Mouse (Mus musculus): Measurements from ENCODE around the gene Eif1.
"Not testable (repeated sequence)": the region's sequence is repeated elsewhere in the genome, so short reads cannot be mapped to it uniquely, and the experiment has no call there.

Gene Eif1

DNA sequence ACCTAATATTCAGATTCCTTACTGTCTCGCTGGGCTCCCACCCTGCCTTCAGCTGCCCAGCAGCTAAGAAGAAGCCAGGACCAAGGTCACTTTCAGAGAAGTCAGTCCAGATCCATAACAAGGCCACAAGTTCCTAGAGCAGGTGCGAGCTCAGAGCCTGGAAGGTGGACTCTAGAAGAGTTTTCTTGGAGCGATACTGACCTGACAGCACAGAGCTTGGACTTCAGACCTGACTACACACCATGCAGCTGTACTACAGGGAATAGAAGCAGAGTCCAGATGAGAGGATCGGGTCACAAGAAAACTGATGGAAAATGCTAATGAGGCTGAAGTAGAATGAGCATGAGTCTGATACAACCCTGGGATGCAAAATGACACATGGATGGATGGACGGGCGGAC, 6.3 kb upstream of the Eif1 start:
- no peak for DNase-seq (ENCODE audit: low read depth)

DNA sequence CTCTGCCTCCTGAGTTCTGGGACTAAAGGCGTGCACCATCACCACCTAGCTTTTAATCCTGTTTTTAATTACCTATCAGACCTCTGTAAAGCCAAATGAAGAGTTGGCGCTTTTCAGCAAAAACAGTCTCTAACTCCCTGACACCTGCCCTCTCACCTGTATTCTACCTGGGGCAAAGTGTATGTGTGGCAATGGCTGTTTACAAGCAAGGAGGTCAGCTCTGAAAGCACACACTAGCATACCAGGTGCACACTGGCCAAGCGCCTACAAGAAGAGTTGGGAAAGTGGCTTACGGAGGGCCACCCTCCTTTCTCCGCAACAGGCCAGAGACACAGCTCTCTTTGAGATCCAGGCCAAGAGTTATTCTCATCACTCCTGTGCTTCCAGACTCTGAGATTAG, 4.2 kb upstream of the Eif1 start:
- DNase-seq (ENCODE audit: low read depth), result no peak

DNA sequence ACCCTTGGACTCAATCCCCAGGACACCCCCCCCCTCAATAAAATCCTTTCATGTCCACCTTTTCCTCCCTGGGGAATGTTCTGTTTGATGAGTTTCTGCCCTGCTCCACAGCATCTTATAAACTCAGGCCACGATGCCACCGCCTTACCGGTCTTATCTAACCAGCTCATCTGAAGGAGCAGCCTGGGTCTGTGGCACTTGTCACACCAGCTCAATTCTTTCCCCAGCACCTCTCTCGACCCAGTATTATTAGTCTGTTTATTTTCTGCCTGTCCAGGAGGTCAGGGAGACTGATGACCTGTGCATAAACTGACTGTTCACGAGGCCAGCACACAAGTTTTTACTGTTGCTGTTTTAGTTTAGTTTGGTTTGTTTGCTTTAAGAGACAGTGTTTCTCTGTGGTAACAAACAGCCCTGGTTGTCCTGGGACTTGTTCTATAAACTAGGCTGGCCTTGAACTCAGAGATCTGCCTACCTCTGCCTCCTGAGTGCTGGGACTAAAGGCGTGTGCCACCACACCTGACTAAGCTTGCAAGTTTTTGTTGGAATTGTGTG, 1.8 kb upstream of the Eif1 start:
- DNase-seq (ENCODE audit: low read depth), result peak; percentile 13

DNA sequence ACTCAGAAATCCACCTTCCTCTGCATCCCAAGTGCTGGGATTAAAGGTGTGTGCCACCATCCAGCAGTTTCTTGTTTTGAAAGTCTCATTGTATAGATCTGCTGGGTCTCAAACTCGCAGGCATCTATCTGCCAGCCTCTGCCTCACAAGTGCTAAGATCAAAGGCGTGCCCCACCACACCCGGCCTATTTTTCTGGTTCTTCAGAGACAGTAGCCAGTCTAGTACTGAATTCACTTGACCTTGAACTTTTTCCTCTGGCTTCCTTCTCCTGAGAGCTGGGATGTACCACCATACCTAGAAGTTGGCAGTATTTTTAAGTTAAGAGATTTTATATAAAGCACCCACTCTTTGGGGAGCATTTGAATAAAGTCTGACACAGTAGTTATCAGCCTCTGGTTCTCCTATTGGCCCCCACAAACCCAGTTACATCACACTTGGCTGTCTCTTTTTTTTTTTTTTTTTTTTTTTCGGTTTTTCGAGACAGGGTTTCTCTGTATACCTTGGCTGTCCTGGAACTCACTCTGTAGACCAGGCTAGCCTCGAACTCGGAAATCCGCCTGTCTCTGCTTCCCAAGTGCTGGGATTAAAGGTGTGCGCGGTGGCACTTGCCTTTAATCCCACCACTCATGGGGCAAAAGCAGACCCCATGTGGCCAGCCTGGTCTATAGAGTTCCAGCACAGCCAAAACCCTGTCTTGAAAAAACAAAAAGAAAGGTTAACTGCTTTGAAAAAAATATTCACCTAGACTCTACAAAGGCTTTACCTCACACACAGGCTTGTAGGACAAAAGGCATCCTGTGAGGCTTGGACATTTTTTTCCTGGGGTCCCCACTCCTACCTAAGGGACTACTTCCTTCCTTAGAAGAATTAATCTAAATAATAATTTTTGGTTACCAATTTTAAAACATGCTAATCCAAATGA, 895 bp upstream of the Eif1 start:
- DNase-seq (ENCODE audit: low read depth), result peak; percentile 12

DNA sequence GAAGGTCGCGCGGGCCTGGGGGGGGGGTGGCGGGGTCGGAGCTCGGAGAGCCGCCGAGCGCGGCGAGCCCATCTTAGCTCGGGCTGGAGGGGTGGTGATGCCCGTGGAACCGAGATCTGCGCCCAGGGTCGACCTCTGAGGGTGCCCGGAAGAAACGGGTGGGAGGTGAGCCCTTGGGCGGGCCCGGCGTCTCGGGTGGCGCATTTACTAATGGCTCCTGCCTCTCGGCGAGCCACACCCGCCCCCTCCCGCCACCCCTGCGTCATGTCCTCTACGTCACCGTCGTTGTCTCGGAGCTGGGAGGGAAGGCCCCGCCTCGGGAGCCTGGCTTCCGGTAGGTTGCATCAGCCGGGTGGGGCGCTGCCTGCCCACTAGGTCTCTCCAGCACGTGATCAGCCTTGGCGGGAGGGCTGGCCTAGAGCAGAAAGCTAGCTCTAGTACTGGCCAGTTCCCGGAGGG, 516 bp downstream of the Eif1 start:
- DNase-seq (ENCODE audit: low read depth), result peak; percentile 98

DNA sequence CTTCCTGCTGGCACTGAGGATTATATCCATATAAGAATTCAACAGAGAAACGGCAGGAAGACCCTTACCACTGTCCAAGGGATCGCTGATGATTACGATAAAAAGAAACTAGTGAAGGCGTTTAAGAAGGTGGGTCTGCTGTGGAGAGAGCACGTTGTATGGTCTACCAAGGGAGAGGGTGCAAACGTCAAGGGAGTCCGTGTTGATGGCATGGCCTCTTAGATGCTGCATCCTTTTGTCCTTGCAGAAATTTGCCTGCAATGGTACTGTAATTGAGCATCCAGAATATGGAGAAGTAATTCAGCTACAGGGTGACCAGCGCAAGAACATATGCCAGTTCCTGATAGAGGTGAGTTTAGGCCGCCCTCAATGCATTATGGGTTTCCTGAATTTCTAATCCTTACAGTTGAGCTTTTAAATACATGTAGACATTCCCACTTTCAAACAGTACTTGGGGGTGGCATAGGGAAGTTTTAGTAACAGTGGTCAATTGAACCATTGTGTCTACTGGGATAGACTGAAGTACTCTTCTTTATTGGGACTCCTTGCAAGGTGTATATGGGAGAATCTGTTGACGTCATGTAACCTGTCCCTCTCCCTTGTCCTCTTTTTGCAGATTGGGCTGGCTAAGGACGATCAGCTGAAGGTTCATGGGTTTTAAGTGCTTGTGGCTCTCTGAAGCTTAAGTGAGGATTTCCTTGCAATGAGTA, 1.2 kb downstream of the Eif1 start:
- DNase-seq (ENCODE audit: low read depth), result peak; percentile 9

DNA sequence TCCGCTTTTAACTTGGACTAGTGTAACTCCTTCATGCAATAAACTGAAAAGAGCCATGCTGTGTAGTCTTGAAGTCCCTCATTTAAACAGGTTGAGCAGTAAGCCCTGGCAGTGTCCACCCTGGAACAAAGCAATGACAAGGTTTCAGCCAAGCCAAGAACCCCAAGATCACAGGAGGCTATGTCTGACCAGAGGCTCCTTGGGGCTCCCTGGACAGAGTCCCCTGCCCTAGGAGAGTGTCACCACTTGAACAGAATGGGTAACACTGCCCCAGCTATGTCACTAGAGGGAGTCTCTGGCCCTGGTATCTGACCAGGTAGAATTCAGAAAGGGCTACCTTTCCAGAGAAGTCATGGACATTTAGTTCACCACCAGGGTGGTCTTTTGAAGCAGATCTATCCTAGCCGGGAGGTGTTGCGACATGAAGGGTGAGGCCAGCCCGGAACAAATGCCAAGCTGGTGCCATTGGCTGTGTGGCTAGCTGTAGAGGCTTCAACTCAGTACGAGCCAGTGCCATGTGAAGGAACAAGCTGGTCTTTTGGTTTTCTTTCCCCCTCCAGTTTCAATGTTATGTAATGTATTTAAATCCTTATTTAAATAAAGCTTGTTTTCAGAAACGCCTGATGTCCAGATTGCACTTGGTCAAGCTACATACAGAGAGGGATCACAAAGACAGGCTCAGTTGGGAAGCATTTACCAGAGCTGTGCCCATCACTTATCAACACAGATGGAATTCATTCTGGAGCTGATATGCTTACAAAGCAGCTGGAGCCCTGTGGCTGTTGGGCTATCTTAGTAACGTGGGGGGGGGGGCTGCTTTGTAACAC, 2.0 kb downstream of the Eif1 start:
- DNase-seq (ENCODE audit: low read depth), result peak; percentile 32

DNA sequence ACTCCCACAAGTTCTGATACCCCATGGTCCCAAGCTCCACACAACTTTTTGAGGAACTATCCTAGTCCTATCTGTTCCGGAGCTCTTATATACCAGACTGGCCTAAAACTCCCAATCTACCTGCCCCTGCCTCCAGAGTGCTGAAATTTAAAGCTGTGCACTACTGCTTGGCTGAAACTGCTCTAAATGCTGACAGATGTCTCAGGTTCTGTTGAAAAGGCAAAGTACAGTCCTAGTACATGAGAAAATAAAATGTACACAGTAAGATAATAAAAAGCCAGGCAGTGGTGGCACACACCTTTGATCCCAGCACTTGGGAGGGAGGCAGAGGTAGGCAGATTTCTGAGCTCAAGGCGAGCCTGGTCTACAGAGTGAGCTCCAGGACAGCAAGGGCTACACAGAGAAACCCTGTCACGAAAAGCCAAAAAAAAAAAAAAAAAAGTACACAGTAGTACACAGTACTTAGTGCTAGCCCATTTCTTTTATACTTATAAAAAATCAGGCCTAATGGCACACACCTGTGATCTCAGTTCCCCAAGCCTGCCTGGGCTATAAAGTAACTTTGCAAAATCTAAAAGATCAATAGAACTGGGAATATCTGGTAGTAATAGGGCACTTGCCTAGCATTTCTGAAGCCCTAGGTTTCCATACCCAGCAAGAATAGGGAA, 3.0 kb downstream of the Eif1 start:
- peak; percentile 53 for DNase-seq (ENCODE audit: low read depth)

DNA sequence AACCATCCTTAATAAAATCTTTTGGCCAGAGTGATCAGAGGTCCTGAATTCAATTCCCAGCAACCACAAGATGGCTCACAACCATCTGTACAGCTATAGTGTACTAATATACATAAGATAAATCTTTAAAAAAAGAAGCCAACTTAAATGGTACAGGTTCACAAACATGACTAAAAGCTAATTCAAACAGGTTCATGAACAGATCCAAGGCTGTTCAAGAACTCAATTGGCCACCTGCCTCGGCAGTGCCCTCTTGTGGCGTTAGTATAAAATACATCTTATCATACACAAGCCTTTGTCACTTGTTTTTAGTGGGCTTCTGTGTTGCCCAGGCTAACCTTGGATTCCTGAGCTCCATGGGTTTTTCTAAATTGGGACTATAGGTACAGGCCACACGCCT, 3.9 kb downstream of the Eif1 start:
- DNase-seq (ENCODE audit: low read depth), result peak; percentile 88

DNA sequence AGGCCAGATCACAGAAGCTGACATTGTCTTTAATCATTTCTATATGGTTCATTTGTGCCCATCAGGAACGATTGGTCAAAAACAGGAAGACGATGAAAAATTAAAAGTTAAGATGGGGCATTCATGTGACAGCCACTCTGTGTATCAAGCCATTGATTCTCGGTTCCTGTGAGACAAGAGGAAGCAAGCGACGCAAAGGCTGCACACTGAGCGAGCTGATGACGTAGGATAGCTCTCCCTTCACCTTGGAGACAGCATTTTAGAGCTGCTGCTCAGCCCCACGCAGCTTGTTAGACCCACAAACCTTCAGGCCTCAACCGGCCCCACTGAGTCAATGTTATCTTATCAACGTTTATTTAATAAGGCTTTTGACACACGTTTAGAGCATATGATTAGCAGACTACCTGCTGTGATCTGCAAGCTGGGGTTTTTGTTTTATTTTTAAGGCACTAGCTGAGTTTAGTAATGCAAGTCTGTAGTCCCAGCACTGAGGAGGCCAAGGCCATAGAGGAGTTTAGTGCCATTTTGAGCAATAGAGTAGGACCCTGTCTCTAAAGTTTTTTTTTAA, 5.5 kb downstream of the Eif1 start:
- DNase-seq (ENCODE audit: low read depth), result no peak

DNA sequence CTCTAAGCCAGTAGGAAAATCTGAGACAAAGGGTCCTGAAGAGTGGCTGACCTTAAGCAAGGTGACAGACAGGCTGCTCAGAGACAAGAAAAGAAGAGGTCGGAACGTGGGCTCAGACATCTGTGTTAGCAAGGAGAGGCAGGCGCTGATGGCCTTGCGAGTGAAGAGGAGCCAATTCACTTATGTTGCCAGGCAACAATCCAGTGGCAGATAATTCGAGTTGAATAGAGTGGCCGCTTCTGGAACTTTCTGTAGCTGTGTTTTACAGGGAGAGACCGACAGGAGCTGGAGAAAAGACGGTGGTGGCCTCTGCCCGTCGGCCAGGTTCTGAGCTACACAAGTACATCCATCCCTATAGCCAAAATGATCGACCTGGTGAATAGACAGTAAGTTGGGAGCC, 7.6 kb downstream of the Eif1 start:
- DNase-seq (ENCODE audit: low read depth), result no peak

DNA sequence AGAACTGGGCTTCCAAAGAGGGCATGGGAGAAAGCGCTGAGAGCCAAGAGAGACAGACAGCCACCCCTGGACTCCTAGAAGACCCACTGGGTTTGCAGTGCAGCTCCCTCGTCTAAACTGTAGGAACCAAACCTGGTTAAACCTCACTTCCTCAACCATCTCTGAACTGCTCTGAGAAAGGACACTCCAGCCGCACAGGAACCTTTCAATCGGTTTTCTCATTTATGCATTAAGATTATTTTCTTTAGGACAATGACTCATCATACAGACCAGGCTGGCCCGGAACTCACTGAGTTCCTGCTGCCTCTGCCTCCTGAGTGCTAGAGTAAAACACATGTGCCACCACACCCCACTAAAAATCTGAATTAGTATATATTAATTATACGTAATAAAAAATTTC, 8.1 kb downstream of the Eif1 start:
- peak; percentile 78 for DNase-seq (ENCODE audit: low read depth)

DNA sequence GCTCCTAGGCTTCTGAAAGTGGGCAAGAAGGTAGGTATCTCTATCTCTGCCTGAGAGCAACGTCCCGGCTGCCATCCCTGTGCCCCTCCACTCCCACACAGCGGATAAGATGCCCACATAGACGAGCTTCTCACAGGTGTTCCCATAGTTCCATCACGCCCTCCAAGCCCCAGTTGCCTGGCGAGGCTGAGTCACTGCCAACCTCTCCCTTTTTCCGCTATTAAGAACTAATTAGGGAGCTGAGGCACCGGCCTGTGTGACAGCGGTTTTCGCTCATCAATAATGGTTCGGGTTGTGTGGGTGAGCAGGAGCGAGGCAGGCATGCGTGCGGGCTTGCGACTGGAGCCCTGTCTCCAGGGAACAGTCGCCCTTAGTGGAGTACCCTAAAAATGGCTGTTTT, 10.6 kb downstream of the Eif1 start:
- DNase-seq (ENCODE audit: low read depth), result no peak

DNA sequence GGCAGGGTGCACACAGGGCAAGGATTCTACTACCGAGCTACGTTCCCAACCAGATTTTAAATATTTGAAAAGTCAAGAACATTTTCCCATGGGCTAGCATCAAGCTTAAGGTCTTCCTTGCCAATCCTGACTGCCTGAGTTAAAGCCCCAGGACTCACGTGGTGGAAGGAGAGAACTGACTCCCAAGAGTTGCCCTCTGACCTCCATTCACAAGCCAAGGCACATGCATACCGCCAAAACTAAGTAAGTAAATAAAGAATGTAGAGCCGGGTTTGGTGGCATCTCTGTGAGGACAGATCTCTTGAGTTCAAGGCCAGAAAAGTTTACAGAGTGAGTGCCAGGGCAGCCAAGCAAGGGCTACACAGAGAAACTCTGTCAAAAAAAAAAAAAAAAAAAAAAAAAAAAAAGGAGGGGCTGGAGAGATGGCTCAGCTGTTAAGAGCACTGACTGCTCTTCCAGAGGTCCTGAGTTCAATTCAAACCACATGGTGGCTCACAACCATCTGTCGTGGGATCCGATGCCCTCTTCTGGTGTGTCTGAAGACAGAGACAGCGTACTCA, 11.2 kb downstream of the Eif1 start:
- not testable (repeated sequence) for DNase-seq (ENCODE audit: low read depth)

DNA sequence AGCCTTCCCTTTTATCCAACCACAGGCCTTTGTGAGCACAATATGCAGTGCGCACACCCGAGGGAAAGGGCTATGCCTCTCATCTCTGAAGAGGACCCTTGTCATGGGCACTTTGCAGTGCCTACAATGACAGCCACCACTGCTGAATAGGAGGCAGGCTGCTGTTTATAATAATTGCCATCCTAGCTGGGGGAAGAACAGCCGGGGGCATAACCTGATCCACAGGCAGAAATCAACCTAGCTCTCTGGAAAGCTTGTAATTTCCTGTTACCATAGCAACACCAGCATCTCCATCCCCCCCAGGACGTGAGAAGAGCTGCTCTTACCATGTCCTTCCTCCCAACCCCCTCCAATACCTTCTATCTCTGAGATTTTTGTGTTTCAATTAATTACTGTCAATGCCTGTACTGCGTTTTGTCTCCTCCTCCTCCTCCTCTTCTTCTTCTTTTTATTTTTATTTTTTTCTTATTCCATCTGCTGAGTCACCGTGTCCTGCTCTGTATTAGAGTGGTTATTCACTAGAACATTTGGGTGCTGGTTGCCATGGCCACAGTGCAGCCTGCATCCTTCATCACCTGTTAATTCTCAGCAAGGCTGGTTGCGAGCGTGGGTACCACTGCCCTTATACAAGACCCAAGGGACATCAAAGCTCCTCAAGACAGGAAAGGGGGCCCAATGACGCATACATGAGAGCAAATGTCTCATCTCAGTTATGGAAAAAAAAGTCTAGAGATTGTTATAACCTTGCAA, 13.3 kb downstream of the Eif1 start:
- DNase-seq (ENCODE audit: low read depth), result no peak

DNA sequence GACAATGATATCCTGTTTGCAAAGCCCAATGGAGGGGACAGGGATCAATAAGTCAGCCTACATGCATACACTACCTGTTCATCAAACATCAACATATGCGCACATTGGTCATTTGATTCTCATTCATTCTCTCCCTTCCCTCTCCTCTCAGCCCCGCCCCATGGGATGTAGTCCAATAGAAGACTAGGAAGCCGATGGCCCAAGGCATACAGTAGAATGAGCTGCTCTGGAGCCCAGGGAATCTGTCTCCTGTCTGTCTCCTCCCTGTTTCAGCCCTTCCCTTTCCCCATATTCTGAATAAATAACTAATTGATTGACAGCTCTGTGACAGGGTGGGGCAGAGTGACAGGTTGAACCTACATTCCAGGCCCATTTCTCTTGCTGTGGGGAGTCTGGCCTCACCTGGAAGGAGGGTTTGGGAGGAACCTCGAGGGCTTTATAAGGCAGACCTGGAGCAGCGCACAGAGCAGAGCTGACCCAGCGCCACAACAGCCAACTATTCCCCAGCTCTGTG, 14.3 kb downstream of the Eif1 start, which contains the start of gene Gast:
Gene Gast (plus strand): TSS at position 464 of the 514 bp plus-strand sequence.
- no peak for DNase-seq (ENCODE audit: low read depth)

DNA sequence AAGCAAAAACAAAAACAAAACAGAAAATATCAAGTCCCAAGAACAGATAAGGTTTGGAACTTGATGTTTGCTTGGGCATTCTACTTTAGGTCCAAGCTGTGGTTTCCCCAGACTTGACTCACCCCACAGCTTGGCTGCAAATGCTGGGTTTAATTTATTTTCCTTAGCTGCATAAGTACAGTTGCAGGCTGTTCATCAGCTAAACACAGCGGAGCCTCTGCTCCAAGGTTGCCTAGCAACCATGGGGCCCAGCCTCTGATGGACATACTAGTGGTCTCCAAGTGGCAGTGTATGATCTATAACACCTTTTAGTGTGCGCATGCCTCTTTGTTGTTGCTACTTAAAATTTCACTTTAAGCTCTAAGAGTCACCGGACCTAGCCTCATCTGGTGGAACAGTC, 16.0 kb downstream of the Eif1 start:
- no peak for DNase-seq (ENCODE audit: low read depth)

DNA sequence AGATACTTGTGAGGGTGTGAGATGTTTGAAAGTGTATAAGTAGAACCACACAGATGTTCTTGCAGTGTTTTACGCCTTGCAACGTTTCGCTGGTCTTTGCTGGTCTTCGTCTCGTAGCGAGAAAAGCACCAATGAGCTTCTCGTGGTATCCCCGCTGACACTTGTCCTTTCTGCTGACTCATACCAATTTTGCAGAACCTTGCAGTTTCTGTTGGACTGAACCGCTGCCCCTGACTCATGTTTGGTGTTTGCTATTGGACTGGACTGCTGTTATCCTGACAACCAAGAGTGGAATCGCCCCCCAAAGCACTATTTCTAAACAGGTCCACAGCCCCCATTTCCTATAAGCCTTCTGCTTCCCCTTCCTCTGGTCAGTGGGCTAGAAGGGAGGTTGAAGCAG, 24.6 kb downstream of the Eif1 start:
- peak; percentile 43 for DNase-seq (ENCODE audit: low read depth)

DNA sequence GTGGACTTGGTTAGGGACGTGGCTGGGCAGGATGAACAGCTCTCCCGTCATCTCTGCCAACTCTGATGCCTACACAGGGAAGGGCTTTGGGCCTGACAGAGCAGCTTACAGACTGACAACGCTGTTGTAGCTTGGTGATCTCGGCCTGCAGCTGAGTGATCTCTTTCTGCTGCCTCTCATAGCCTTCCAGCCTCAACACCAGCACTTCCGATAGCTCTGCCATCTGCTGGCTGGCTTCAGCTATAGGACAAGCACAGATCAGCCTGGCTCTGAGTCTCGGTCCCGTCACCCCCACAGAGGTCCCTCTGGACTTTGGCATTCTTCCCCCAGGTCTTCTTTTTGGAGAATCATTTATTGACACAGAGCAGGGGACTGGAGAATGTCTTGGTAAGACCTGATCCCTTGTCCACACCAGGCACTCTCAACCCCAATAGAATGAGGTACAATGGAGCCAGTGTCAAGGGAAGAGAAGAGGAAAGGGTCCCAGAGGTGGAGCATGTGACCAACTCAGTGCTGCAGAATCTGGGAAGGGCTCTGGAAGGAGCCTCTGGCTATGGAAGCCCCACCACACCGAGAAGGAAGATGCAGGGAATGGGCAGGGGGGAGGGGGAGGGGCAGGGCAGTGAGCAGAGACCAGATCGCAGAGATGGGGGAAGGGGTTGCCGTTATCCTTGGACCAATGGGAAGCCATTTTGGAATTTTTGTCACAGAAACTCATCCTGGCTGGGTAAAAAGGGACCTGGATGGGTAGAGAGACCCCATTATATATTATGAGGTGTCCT, 32.6 kb downstream of the Eif1 start:
- peak; percentile 28 for DNase-seq (ENCODE audit: low read depth)

All from 416B (cell line).